Mouse (Mus musculus) spleen, adult 2 months (tissue): ENCODE results near the gene Pycr2. TPM values are rescaled to one million over a fixed set of nuclear protein-coding genes. Genes with fewer than 3 reads are reported as not detected.

Source experiments
- DNase-seq, 2 experiments: peaks; one replicate each; pipeline versions ENCODE4 v3.0.0 to v3.0.0-alpha.2; 2012 to 2021; ENCODE audit warnings: low spot score in 2 of 2, low read depth in 1 of 2
- H3K27ac ChIP-seq: fragments of 200-500 bp; 2 replicates; pipeline ENCODE4 v1.5.1; 2012; ENCODE audit warnings: low read length, inconsistent platforms; ENCODE audit not compliant: insufficient read depth
- H3K27me3 ChIP-seq: fragments of 200-500 bp; 2 replicates; pipeline ENCODE4 v1.6.1; 2012; ENCODE audit warnings: mild to moderate bottlenecking, moderate library complexity, low read length, inconsistent platforms; ENCODE audit not compliant: control insufficient read depth, insufficient read depth
- H3K36me3 ChIP-seq: fragments of 200-500 bp; 2 replicates; pipeline ENCODE4 v1.6.1; 2012; ENCODE audit warnings: mild to moderate bottlenecking, low read length, inconsistent platforms; ENCODE audit not compliant: control insufficient read depth, insufficient read depth
- H3K4me1 ChIP-seq: fragments of 200-500 bp; 2 replicates; pipeline ENCODE4 v1.6.1; 2011; ENCODE audit warnings: inconsistent platforms; ENCODE audit not compliant: control insufficient read depth, insufficient read depth, insufficient read length
- H3K4me3 ChIP-seq: fragments of 200-500 bp; 2 replicates; pipeline ENCODE4 v1.5.1; 2011; ENCODE audit warnings: mild to moderate bottlenecking, inconsistent platforms; ENCODE audit not compliant: insufficient read depth, insufficient read length; ENCODE audit errors: extremely low read depth
- CTCF ChIP-seq: fragments of 200-500 bp; IDR thresholded peaks from 2 replicates; pipeline ENCODE4 v1.5.1; 2011; ENCODE audit warnings: mild to moderate bottlenecking, inconsistent platforms; ENCODE audit not compliant: insufficient read depth, insufficient read length, insufficient replicate concordance; ENCODE audit errors: extremely low read depth
- POLR2A ChIP-seq: fragments of 200-500 bp; IDR thresholded peaks from 2 replicates; pipeline ENCODE4 v1.6.1; 2011; ENCODE audit warnings: low read depth, low read length, inconsistent platforms
- WGBS: fragments of 180-500 bp; shearing (Covaris S2); methylation state at CpG from one replicate; pipeline ENCODE4 v1.1.7; 2018; 5-methylcytosine and 5-hydroxymethylcytosine counted together
- polyA plus RNA-seq: library from polyadenylated mRNA; depleted of rRNA; stranded (reverse); fragments of >200 nt; gene quantifications from 2 replicates; pipeline ENCODE4 v1.2.3, GENCODE M21; 2012

The Pycr2 gene
- polyA plus RNA-seq, 1 experiment, result 41.7 TPM

- H3K4me1 ChIP-seq, result peaks cover 21% of the 10 kb centered on the region
- 70% methylated on average over 7 of the region's 7 CpGs for WGBS
- H3K36me3 ChIP-seq, result no peaks in the 10 kb centered on the region
Measured at GRCm38 (mm10) chr1:180940776-180941460, 36.8 kb downstream of the Pycr2 start.

GRCm38 (mm10) chr1:180941726-180942125, 37.6 kb downstream of the Pycr2 start:
- 18% methylated on average over 18 of the region's 18 CpGs for WGBS
- no peaks in the 10 kb centered on the region for H3K27me3 ChIP-seq
- no peak for DNase-seq
- H3K36me3 ChIP-seq, result no peaks in the 10 kb centered on the region
- peaks cover 21% of the 10 kb centered on the region for H3K4me1 ChIP-seq
- peak overlapping the region; percentile 94 for H3K4me3 ChIP-seq
- TF ChIP-seq CTCF (no peak), POLR2A (no peak)
- H3K27ac ChIP-seq, result peak overlapping the region; percentile 87

More at GRCm38 (mm10) chr1:180940776-180941460, 36.8 kb downstream of the Pycr2 start:
- H3K27me3 ChIP-seq, result no peaks in the 10 kb centered on the region
- DNase-seq, result no peak
- H3K27ac ChIP-seq, result no peak overlapping the region; the same call in 1 of the 2 replicates
- no peak for TF ChIP-seq CTCF
- no peak for TF ChIP-seq POLR2A
- H3K4me3 ChIP-seq, result no peak overlapping the region

DNA sequence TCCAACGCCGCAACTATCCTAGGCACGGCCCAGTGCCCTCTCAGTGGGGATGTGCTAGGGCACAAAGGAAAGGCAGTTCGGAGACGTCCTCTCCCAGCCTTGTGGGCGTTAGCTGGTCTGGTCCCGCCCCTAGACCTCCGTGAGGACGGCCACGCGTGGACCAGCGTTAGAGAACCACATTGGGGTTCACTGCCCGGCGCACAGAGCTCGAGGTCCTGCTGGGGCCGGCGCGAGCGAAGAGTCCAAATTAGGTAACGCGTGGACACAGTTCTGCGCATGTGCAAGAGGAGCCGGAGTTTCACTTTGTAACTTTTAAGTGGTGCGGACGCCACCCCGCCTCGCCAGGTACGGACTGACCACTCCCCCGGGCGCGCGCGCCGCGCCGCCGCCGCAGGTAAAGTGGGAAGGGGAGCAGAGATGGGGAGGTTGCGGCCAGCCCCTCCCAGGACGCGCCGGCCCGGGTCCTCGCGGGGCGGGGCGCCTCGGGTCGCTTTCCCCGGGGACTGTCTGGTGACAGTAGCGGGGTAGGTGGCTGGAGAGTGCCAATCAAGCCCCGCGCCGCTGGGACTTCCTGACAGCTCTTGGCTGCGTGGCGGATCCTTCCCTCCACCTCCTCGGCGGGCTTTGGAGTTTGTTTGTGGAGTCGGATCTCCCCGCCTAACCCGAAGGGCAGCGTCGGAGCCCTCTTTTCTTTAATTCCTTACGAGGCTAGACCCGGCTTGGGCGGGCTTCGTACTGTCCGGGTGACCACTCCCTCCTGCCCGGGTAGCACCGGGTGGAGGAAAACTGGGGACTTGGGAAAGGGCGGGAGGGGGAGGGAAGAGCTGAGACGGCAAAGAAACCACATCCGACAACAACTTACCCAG, 38.3 kb downstream of the Pycr2 start, which contains the start of gene Tmem63a:
Gene Tmem63a (plus strand): TSS at position 179 of the 866 bp plus-strand sequence.
- WGBS, result under 1% methylated on average over 73 of the region's 73 CpGs
- Histone ChIP-seq H3K4me1 (peaks cover 21% of the 10 kb centered on the region; the same call in 1 of the 2 replicates), H3K4me3 (peak within 1 kb of the TSS; percentile 94), H3K36me3 (peaks cover 2% of the 10 kb centered on the region; the same call in 1 of the 2 replicates), H3K27me3 (no peaks in the 10 kb centered on the region), H3K27ac (peak within 1 kb of the TSS; percentile 87)
- TF ChIP-seq POLR2A, result peak; percentile 7; the same call in 1 of the 2 replicates
- no peak for TF ChIP-seq CTCF
- peak; percentile 51 to 71 for DNase-seq

- H3K4me1 ChIP-seq, result peaks cover 21% of the 10 kb centered on the region; the same call in 1 of the 2 replicates
- DNase-seq, result no peak
- no peak for TF ChIP-seq CTCF
- TF ChIP-seq POLR2A, result no peak
- H3K36me3 ChIP-seq, result peaks cover 5% of the 10 kb centered on the region
- peak overlapping the region; percentile 94 for H3K4me3 ChIP-seq
- peak overlapping the region; percentile 87 for H3K27ac ChIP-seq
- WGBS, result 57% methylated on average over 11 of the region's 11 CpGs
- H3K27me3 ChIP-seq, result no peaks in the 10 kb centered on the region
Measured at GRCm38 (mm10) chr1:180943032-180943644, 39.0 kb downstream of the Pycr2 start.

GRCm38 (mm10) chr1:180943896-180944295, 39.8 kb downstream of the Pycr2 start:
- Histone ChIP-seq H3K4me1 (peaks cover 21% of the 10 kb centered on the region; the same call in 1 of the 2 replicates), H3K27ac (0 out of 2 replicates have a peak overlapping the region, but pooled peaks have one; percentile 20), H3K27me3 (no peaks in the 10 kb centered on the region), H3K36me3 (peaks cover 5% of the 10 kb centered on the region), H3K4me3 (no peak overlapping the region)
- TF ChIP-seq POLR2A (no peak), CTCF (peak; percentile 0; the same call in 1 of the 2 replicates)
- no peak for DNase-seq
- 68% methylated on average over 1 of the region's 1 CpGs for WGBS

GRCm38 (mm10) chr1:180944553-180944952, 40.5 kb downstream of the Pycr2 start:
- 0 out of 2 replicates have a peak overlapping the region, but pooled peaks have one; percentile 3 for H3K27ac ChIP-seq
- 62% methylated on average over 4 of the region's 4 CpGs for WGBS
- no peak for TF ChIP-seq POLR2A
- TF ChIP-seq CTCF, result no peak
- H3K27me3 ChIP-seq, result no peaks in the 10 kb centered on the region
- H3K4me3 ChIP-seq, result no peak overlapping the region
- peaks cover 12% of the 10 kb centered on the region for H3K36me3 ChIP-seq
- DNase-seq, result no peak
- peaks cover 21% of the 10 kb centered on the region; the same call in 1 of the 2 replicates for H3K4me1 ChIP-seq
